Mouse (Mus musculus): Measurements from ENCODE around the gene D930048N14Rik. TPM values are rescaled to one million over a fixed set of nuclear protein-coding genes. Genes with fewer than 3 reads are reported as not detected.
A peak's percentile ranks its signal among the peaks of the same experiment; 100 is the strongest.
"Not testable (repeated sequence)": the region's sequence is repeated elsewhere in the genome, so short reads cannot be mapped to it uniquely, and the experiment has no call there.

The D930048N14Rik gene
- total RNA-seq (2021), result under 1 TPM; 0.20 to 0.32 TPM
- long read RNA-seq, experiment 1, result 0 reads
- long read RNA-seq, experiment 2, result 0 reads

GRCm38 (mm10) chr11:51650691-51651515 is at the start of gene D930048N14Rik, which contains the start of gene N4bp3:
Gene D930048N14Rik (plus strand): TSS chr11:51650954.
Gene N4bp3 (minus strand): TSS chr11:51650842.
- DNase-seq, result peak; percentile 69

GRCm38 (mm10) chr11:51602253-51602652 is 48.5 kb upstream of the D930048N14Rik start:
- no peak for DNase-seq

- DNase-seq, result peak; percentile 89
Measured at GRCm38 (mm10) chr11:51605602-51606446, 44.9 kb upstream of the D930048N14Rik start.

GRCm38 (mm10) chr11:51606447-51607095 is 44.2 kb upstream of the D930048N14Rik start, which contains the start of gene Hnrnpab:
Gene Hnrnpab (minus strand): TSS chr11:51606847.
- DNase-seq, result peak; percentile 95

- DNase-seq, result no peak
Measured at GRCm38 (mm10) chr11:51607096-51607738, 43.5 kb upstream of the D930048N14Rik start.

- DNase-seq, result no peak
Measured at GRCm38 (mm10) chr11:51609266-51609909, 41.4 kb upstream of the D930048N14Rik start.

GRCm38 (mm10) chr11:51609940-51610339 is 40.8 kb upstream of the D930048N14Rik start:
- DNase-seq, result not testable (repeated sequence)

- DNase-seq, result no peak
Measured at GRCm38 (mm10) chr11:51614256-51614655, 36.5 kb upstream of the D930048N14Rik start.

- DNase-seq, result no peak
Measured at GRCm38 (mm10) chr11:51615129-51615528, 35.6 kb upstream of the D930048N14Rik start.

- peak; percentile 73 for DNase-seq
Measured at GRCm38 (mm10) chr11:51615601-51616000, 35.2 kb upstream of the D930048N14Rik start.

- DNase-seq, result not testable (repeated sequence)
Measured at GRCm38 (mm10) chr11:51616113-51616512, 34.6 kb upstream of the D930048N14Rik start.

- DNase-seq, result peak; percentile 48
Measured at GRCm38 (mm10) chr11:51617693-51618092, 33.1 kb upstream of the D930048N14Rik start.

GRCm38 (mm10) chr11:51618894-51619408 is 31.8 kb upstream of the D930048N14Rik start:
- DNase-seq, result no peak

GRCm38 (mm10) chr11:51619409-51620060 is 31.2 kb upstream of the D930048N14Rik start, which contains the start of gene Nhp2:
Gene Nhp2 (plus strand): TSS chr11:51619735.
- DNase-seq, result peak; percentile 92

GRCm38 (mm10) chr11:51620084-51620483 is 30.7 kb upstream of the D930048N14Rik start:
- no peak for DNase-seq

- DNase-seq, result no peak
Measured at GRCm38 (mm10) chr11:51621776-51622175, 29.0 kb upstream of the D930048N14Rik start.

GRCm38 (mm10) chr11:51622971-51623491 is 27.7 kb upstream of the D930048N14Rik start:
- DNase-seq, result no peak

GRCm38 (mm10) chr11:51625187-51625820 is 25.4 kb upstream of the D930048N14Rik start:
- DNase-seq, result no peak

GRCm38 (mm10) chr11:51627425-51627824 is 23.3 kb upstream of the D930048N14Rik start:
- DNase-seq, result no peak
